Mouse (Mus musculus) T-helper 2 cell (primary cell): ENCODE results near the gene Enox1.

Source experiments
- in situ Hi-C: fragments of 300-600 bp; cut with MboI, MseI; formaldehyde crosslinking; loops from one replicate; pipeline ENCODE4 v1.15.1; 2025; ENCODE audit warnings: high pct_unique_total_duplicates

The Enox1 gene

GRCm38 (mm10) chr14:77368411-77368810, 211.8 kb downstream of the Enox1 start:
- in situ Hi-C loops = loop anchor here (10.0 kb wide), 1 partner anchor 314 kb away; no protein-coding TSS in a partner anchor

- in situ Hi-C loops = loop anchor here (10.0 kb wide), 1 partner anchor 314 kb away; no protein-coding TSS in a partner anchor
Measured at GRCm38 (mm10) chr14:77369070-77369469, 212.5 kb downstream of the Enox1 start.

- in situ Hi-C loops = no loop called here
Measured at GRCm38 (mm10) chr14:77370521-77370920, 214.0 kb downstream of the Enox1 start.

DNA sequence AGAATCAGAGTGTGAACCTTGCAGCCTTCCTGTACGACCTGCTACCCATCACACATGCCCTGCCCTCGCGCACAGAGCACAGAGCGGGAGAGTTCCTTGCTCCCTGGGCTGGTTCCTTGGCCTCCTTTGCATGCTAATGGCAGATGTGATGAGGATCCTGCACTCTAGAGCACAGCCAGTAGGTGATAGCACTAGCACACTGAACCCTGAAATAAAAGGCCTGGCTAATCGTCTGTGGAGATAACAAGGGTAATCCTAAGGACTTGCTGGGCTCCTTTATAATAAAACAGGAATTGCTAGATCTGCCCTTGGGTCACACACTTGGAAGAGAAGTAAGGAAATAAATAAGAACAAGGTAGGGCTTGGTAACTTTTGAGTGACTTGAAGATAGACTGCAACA, 215.4 kb downstream of the Enox1 start:
- in situ Hi-C loops = no loop called here

- in situ Hi-C loops = no loop called here
Measured at GRCm38 (mm10) chr14:77373119-77373518, 216.6 kb downstream of the Enox1 start.

DNA sequence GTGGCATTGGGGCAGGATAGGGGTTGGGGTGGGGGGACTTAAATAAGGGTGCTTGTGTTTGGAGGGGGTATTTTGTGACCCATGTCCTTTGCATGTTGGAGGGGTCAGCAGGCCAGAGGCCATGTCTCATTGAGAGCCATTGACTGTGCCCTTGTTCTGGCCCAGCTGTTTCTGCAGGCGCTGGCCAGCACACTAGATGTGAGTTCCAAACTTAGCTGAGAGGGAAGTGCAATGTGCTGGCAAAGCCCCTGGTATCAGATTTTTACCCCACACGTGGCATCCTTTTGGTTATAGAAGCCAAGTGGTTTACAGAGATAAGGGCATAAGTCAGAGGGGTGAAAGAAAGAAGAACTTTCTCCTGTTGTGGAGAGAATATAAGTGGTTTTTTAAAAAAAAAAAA, 218.5 kb downstream of the Enox1 start:
- in situ Hi-C loops = no loop called here

DNA sequence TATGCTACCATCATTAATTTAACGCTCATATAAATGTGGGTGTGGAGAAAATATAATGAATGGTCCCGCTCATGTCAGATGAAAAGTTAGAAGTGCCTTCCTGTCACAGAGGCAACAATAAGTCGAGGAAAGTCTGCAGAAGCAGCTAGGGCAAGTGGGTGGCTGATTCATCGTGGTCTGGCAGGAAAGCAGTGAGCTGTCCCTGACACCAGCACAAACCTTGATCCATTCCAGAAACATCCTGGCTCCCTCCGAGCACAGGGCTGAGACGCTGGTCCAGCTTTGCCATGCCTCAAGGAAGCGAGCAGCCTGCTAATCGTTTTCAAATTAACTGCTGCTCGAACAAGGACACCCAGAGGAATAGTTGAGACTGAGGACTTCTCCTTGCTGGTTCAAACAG, 219.1 kb downstream of the Enox1 start:
- in situ Hi-C loops = no loop called here

DNA sequence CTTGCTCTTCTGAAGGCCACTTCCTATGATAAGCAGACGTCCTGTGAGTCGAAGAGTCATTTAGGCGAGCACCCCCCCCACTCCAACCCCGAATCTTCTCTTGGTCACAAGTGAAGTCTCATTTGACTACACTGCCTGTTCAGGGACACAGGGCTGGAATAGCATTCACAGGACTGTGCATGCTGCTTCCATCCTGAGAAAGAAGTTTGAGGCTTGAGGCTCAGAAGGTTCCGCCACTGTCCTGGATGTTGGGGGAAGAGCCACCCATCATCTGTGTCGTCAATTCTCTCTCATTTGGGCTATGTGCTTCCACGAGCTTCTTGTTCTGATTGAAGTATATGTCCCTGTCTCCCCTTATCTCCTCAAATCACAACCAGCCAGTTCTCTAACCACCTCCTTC, 220.2 kb downstream of the Enox1 start:
- in situ Hi-C loops = no loop called here

GRCm38 (mm10) chr14:77377439-77377838, 220.9 kb downstream of the Enox1 start:
- in situ Hi-C loops = no loop called here

DNA sequence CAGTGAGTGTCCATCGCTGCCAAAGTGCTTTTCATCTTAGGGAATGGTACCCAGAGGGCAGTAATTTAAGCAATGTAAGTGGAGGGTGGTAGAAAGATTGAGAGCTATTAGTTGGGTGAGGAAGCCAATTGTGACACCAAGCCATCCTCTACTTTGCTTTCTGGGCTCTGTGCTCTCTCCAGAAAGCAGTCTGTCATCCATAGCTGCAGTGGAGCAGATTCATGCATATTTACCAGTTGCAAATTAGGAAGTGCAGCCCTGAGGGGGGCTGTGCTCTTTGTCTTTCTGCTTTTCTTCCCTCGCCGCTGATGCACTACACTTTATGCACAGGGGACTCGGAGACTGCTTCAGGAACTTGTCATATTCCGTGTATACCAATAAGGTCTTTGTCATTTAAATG, 221.3 kb downstream of the Enox1 start:
- in situ Hi-C loops = no loop called here

GRCm38 (mm10) chr14:77381532-77381931, 225.0 kb downstream of the Enox1 start:
- in situ Hi-C loops = no loop called here

GRCm38 (mm10) chr14:77385621-77386020, 229.1 kb downstream of the Enox1 start:
- in situ Hi-C loops = no loop called here

- in situ Hi-C loops = no loop called here
Measured at GRCm38 (mm10) chr14:77387877-77388276, 231.3 kb downstream of the Enox1 start.

DNA sequence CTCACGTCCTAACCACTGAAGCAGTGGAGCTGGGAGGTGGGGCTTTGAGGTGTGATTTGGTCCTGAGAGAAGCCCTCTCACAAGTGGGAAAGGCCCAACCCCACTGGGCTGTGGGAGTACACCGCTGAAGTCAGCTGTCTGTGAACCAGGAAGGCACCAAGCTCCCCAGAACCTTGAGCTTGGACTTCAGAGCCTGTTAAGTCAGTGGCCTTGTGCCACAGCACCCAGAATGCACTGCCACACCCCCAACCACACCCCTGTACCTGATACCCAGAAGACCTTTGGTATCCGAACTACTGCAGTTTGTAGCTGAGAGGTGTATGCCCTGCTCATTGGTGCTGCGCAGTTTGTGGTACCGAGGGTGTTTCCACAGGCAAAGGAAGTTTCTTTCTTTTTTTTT, 232.7 kb downstream of the Enox1 start:
- in situ Hi-C loops = no loop called here

DNA sequence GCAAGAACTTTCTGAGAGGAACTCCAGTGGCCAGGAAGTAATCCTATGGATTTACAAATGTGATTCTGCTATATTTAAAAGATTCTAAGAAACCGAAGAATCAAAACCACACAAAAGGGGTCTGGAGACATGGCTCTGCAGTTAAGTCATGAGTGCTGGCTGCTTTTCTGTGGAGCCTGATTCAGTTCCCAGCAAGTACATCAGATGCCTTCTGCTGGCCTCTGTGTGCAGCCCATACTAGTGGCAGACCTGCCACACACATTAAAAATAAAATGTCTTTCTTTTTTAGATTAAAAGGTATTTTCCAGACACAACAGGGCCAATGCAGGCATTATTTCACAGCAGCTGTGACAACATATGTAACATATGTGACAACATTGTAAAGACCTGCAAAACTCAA, 235.9 kb downstream of the Enox1 start:
- in situ Hi-C loops = no loop called here

GRCm38 (mm10) chr14:77406241-77407114, 249.9 kb downstream of the Enox1 start:
- in situ Hi-C loops = no loop called here

GRCm38 (mm10) chr14:77409271-77409940, 252.8 kb downstream of the Enox1 start:
- in situ Hi-C loops = no loop called here

- in situ Hi-C loops = no loop called here
Measured at GRCm38 (mm10) chr14:77410354-77410753, 253.8 kb downstream of the Enox1 start.

GRCm38 (mm10) chr14:77413106-77413505, 256.5 kb downstream of the Enox1 start:
- in situ Hi-C loops = no loop called here

DNA sequence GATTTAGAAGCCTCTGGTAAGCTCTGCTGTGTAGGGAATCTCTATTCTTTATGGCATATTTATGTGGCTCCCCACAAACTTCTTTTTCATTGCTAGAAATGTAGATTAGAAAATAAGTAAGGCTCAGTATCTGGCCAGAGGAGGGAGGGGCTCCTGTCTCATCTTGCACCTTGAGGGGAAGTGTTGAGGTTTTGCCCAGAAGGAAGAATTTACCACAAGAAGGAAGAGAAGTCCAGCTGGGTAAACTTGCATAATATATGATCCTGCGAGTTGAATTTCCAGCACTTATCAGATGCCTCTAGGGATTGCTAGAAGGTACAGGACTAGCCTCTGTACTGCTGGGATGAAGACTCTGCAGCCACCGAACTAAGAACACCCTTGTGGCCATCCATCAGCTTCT, 259.8 kb downstream of the Enox1 start:
- in situ Hi-C loops = loop anchor here (5.0 kb wide), 1 partner anchor 59 kb away; no protein-coding TSS in a partner anchor

DNA sequence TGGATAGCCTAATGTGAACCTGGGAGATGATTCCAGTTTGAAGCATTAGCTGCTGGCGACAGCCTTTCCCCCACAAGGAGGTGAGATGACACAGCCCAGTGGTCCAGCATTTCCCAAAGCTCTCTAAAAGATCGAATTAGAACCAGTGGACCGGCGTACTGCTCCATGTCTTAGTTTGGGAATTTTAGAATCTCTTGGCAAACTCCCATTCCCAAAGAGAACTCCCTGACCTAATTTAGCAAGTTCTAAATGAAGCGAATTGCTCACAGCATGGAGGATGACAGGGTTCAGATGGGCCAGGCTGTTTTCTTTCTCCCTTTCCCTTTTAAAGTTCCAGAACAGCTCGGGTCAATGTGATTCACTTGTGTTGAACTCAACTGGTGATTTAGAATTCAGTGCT, 264.5 kb downstream of the Enox1 start:
- in situ Hi-C loops = no loop called here

DNA sequence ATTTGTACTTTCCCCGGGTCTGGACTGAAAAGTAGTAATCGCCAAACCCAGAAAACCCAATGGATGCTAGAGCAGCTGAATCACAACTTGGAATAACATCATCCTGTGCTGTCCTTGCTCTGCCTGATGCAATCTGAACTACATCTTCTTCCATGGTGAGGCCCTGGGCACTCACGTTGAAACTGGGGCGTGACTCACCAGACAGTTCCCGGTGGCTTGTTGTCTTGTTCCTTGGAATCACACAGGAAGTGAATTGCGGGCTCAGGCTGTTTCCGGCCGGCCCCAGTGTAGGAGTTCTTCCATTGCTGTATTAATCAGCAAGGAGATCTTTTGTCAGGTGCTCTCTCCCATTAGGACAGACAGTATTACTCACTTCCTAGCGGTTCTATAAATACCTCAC, 266.6 kb downstream of the Enox1 start:
- in situ Hi-C loops = no loop called here

DNA sequence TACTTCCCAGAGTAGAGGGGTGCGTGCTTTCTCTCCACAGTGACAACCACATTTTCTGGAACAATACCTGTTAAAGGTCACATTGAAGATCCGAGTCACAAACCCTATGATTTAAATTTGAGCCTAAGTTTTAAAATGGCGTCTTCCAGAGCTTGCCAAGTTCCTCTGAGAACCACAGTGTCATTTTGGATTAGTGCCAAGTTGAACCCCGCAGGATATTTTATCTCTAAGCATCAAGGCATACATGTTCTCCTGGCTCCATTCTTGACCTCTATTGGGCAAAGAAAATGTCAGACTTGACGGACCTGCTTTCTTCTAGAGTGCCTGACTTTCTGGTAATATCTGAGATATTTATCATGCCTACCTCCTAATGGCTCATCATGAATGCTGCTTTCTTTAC, 282.9 kb downstream of the Enox1 start:
- in situ Hi-C loops = no loop called here
